Mouse (Mus musculus) cerebellum, postnatal 36 days (tissue): Measurements from ENCODE around the gene Plpp7.

Source experiments
- DNase-seq, 2 experiments: peaks; one replicate each; pipeline ENCODE4 v3.0.0; 2021 to 2022; ENCODE audit warnings: mixed read lengths in 2 of 2

Plpp7 gene

DNA sequence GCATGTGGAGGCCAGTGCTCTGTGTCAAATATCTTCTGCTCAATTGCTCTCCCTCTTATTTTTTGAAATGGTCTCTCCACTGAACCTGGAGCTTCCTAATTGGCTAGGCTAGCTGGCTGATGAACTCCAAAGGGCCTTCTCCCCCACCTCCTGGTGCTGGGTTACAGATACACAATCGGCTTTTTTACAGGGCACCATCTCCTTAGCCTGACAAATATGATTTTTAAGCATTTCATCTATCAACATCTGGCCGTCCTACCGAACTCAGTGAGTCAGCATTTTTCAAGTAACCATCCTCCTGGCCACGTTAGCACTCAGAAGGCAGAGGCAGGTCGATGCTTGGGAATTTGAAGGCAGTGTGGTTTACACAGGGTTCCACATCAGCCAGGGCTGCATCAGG lies 49.3 kb downstream of the Plpp7 start:
- no peak for DNase-seq

DNA sequence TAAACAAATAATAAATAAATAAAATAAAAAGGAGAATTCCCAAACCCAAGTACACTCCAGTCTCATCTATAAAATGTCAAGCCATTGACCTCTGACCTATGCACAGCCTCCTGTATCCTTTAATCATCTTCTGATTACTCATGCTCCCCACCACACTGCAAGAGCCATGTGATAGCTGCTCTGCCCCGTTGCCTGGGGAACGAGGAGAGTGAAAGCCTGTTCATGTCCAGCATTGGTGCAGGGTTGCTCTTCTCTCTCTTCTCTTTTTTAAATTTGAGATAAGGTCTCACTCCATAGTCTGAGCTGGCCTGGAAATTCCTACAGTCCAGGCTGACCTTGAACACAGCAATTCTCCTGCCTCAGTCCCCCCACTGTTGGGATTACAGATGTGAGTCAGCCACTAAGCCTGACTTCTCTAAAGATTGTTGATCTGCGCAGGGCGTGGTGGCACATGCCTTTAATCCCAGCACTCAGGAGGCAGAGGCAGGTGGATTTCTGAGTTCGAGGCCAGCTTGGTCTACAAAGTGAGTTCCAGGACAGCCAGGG lies 51.4 kb downstream of the Plpp7 start:
- DNase-seq = no peak

DNA sequence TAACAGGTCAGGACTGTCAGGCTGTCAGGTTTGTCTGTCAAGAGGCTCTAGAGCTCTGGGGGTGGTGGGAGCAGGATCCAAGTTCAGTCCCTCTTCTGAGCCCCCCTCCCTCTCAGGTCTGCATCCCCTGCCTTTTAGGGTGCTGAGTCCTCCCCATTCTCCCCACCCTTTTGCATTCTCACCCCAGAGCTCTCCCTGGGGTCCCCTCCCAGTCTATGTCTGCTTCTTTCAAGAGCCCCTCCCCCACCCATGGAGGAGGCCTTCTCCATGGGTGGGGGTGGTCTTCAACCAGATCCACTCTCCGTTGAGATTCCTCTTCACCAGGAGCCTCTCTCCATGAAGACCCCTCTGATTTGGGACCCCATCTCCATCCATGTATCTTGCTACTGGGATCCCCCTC lies 54.8 kb downstream of the Plpp7 start:
- no peak for DNase-seq

DNA sequence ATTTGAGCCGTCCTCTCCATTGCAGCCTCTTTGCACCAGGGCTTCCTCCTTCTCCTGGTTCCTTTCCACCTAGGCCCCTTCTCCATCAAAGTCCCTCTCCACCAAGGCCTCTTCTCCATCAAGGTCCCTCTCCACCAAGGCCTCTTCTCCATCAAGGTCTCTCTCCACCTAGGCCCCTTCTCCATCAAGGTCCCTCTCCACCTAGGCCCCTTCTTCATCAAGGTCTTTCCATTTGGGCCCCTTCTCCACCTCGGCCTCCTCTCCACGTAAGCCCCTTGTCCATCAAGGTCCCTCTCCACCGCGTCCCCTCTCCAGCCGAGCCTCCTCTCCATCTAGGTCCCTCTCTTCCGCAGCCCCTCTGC lies 55.2 kb downstream of the Plpp7 start:
- DNase-seq = no peak

DNA sequence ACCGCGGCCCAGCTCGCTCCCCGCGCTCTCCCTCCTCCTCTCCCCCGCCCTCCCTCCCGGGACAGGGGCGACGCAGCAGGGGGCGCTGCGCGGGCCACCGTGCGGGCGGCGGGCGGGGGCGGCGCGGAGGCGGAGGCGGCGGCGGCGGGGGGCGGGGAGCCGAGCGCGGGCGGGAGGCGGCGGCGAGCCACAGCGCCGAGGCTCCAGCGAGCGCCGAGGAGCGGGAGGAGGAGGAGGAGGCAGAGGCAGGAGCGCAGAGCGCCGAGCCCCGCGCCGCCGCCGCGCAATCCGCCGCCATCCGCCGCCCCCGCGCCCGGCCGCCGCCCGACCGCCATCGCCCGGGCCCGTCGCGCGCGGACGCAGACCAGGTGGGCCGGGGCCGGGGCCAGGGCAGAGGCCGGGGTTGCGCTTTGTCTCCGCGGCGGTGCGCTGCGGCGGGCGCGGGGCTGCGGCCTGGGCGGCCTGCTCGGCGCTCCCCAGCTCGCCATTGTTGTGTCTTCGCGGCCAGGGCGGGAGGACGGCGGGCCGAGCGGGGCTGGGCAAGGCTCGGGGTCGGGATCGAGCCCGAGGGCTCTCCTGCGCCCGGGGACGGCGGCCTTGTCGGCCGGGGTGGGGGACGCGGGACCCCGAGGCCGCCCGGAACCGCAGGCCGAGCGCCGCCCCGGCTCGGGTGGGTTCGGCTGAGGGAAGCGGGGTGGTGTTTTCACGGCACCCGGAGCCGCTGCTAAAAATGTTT lies 55.8 kb downstream of the Plpp7 start, which contains the start of gene Prrc2b:
TSS of gene Prrc2b (plus strand) at position 159 of the 736 bp plus-strand sequence.
- peak; percentile 62 to 75 for DNase-seq

DNA sequence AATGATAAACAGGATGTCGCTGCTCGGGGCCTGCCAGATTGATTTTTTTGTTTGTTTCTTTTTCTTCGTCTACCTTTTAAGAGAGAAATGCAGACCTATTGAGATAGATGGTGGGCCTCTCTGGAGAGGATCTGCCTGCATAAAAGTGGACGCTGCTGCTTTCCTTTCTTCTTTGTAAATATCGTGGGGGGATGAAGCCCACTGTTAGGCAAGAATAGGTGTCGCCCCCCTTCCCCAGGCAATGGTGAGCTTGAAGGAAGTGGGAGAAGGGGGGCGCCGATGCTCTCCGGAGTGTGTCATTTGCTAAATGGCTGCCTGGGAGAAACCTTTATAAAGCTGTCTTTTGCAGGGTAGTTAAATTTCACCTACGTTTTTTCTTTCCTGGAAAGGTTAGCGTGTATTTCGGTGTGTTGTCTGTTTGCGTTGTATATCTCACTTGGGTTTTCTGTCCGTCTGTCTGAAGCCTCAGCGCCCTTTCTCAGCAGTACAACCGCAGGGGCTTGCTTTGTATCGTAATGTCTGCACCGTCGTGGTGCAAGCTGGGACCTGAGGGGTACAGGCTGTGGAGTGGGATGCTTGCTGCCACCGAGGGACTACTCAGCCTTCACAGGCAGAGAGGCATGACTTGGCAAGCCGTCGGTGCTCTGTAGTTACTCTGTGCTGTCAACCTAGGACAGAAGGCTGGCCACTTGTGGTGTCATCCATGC lies 56.5 kb downstream of the Plpp7 start:
- DNase-seq = peak; percentile 55 to 56

DNA sequence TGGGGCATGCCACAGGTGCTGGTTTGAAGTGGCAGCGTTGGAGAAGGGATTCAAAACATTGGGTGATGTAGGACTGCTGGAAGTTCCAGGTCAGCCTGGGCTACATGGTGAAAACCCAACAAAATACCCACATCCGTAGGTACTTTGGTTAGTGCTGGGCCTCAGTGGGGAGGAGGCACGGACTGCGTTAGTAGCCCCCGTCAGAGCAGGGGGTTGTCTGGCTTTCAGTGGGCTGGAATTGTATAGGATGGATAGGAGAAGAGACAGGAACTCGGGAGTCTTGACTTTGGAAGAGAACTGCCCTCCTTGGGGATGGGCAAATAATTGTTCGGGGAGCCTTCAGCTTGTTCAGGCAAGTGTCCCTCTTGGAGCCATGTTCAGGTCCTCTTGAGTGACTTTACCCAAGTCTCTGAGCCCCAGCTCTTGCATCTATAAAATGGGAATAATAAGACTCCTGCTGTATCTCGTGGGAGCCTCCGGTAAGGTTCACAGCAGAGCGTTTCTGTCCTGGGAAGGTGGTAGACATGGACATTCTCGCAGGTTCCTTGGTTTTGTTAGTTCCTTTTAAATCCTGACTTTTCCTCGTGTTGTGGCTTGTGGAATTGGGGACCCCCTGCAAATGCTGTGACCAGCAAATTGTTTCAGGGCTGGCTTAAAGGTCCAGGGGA lies 57.2 kb downstream of the Plpp7 start:
- no peak for DNase-seq

DNA sequence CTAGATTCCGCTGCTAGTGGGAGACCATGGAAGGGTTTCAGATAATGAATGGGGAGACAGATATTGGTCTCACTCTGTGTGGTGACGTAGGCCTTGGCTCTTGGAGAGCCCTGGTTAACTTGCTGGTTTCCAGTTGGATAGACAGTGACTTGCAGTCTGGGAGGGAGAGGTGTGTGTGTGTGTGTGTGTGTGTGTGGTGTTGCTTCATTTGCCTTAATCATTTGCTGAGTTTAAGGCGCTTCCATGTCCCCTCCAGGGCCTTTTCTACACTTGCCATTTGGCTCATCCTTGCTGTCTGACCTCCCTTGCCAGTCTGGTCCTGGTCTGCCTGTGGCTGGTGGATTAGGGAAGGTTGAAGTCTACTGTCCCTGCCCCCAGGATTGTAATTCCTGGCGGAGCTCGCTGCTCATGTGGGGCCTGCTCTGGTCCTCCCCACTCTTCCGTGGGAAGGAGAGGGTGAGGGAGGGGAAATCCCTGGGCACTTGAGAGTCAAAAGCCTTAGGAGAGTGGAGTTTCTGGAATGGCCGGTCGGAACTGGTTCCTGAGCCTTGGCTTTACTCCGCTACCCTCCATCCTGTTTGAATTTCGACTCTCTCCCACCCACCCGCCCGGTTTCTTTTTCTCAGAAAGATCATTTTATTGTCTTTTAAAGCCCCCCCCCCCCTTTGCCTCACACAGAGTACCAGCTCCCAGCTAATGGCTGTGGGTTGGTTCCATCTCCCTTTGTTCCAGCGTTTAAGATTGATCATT lies 57.9 kb downstream of the Plpp7 start:
- DNase-seq = no peak

DNA sequence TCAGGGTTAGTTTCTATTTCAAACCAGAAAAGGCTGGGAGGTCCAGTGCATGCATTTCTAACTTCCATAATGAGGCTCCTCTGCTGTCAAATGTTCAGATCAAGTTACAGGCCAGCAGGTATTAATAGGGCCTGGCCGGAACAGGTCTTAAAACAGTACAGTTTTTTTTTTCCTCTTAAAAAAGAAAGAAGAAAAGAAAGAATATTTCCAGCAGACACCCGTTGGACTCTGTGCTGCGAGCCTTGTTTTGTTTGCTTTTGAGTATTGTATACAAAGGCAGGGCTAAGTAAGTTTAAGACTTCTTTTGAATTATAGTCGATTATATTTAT lies 58.4 kb downstream of the Plpp7 start:
- no peak for DNase-seq

DNA sequence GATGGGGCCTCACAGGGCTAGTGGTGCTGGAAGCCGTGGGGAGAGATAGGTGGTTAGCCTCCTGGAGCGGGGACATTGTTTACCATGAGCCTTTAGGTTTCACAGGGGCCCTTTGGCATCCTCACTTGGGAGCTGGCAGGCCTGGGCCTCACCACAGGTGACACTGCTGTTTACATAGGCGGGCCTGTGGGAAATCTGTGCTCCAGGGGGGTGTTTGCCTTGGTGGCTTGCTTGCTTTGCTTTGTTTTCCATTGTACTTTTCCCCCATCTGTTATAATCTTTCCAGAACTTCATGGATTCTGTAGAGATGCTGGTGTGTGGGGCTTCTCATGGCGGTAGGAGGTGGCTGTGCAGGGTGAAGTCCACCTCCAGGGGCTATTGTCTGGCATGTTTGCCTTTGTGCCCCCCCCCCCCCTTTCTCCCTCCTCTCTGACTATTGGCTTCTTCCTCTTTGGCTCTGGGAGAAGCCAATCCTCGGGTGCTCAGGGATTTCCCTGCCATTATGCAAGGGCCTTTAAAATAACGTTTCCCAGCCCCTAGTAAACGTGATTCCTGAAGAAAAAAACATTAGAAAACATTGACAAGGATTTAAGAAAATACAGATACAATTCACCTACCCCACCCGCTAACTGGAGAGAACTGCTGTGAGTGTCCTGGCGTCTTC lies 59.1 kb downstream of the Plpp7 start:
- DNase-seq = no peak

DNA sequence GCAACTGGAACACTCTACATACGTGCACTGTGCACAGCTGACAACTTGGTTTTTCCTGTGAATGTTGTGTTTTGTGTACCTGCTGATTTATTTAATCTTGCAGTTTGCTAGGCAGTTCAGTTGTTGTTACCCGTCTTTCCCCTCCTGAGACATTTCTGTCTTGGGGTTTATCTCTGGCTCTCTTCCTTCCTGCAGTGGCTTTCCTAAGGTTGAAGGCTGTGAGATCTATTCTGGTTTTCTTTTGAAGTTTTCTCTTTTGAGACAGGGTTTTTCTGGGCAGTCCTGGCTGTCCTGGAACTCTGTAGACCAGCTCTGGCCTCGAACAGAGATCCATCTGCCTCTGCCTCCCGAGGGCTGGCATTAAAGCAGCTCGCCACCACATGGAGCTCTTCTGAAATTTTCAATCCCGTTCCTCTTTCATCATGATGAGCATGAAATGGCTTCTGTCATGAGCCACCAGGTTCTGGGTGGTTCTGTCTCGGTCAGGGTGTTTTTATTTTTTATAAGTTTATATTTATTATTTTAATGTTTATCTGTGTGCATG lies 59.7 kb downstream of the Plpp7 start:
- DNase-seq = no peak

DNA sequence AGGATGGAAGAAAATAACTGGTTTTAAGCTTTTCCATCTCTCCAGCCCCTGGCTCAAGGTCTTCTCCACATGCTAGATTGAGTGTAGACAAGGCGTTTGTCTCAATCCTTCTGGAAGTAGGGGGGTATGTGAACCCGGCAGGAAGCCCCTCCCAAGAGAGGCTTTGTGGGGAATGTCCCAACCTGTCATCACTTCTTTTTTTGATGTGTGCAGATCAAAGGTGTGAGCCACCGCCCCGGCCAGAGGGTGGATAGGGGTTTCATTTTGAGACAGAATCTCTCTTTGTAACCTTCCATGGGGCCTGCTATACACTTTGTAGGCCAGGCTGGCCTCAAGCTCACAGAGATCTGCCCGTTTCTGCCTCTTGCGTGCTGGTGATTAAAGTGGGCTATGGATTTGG lies 60.3 kb downstream of the Plpp7 start:
- DNase-seq = no peak

DNA sequence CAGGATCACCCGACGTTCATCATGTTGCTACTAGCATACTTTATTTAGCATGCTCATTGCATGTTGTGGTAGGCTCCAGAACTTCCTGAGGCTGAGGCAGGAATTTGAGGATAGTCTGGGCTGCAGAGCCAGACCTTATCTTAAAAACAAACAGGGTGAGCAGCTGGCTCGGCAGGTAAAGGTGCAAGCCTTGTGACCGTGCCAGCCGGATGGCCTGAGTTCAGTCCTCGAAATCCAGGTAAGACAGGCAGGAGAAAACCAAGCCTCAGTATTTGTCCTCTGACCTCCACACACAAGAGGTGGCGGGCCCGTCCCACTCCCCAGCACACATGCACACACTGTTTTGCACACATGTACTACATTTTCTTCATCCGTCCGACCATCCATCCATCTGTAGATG lies 61.3 kb downstream of the Plpp7 start:
- DNase-seq = no peak

DNA sequence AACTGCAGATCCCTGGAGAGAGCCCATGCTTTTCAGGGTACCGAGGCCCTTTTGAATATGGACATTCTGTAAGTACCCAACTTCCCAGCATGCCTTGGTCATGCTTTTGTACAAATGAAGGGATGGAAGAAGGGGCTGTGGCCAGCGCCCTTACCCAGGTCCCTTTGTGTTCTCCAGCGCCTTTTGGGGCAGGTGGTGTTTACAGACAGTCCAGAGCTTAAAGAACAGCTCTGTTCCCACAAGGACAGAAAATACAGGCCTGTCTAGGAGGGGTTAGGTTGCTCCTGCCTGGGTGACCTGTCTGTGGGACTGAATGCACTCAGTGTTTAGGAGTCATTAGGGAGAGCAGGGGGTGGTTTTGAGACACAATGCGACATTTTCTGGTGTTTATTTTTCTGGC lies 62.0 kb downstream of the Plpp7 start:
- DNase-seq = no peak

DNA sequence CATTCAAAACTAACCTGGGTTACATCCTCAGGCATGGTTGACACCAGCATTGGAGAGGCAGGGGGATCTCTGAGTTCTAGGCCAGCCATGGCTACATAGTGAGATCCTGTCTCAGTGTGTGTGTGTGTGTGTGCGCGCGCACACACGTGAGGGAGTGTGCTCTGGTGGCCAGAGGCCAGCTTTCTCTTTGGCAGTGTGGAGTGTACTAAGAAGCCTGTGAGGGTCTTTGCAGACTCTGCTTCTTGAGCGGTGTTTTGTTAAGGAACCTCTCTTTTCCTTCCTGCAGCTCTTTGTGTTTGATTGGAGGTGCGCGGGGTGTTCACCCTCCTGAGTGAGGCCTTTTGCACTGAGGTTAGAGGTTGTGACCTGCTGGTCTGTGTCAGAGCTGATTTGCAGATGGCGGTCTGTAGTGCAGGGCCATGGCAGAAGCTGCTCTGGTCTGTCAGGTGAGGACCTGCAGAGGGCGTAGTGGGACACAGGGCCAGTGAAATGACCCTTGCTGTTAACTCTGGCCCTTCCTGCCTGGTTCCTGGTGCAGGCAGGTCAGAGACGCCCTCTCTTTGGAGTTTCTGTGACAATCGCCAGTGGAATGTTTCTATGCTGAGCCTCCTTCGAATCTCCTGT lies 63.4 kb downstream of the Plpp7 start:
- no peak for DNase-seq
